Mouse (Mus musculus): ENCODE measurements around the gene Ufd1.
A peak's percentile ranks its signal among the peaks of the same experiment; 100 is the strongest.
"Not testable (repeated sequence)": the region's sequence is repeated elsewhere in the genome, so short reads cannot be mapped to it uniquely, and the experiment has no call there.

The Ufd1 gene

GRCm38 (mm10) chr16:18809001-18809400, 2.6 kb upstream of the Ufd1 start:
- no peak for ATAC-seq (ENCODE audit: low TSS enrichment)

- no peak for ATAC-seq (ENCODE audit: low TSS enrichment)
These were observed 547 bp upstream of the Ufd1 start for GRCm38 (mm10) chr16:18811032-18811431.

DNA sequence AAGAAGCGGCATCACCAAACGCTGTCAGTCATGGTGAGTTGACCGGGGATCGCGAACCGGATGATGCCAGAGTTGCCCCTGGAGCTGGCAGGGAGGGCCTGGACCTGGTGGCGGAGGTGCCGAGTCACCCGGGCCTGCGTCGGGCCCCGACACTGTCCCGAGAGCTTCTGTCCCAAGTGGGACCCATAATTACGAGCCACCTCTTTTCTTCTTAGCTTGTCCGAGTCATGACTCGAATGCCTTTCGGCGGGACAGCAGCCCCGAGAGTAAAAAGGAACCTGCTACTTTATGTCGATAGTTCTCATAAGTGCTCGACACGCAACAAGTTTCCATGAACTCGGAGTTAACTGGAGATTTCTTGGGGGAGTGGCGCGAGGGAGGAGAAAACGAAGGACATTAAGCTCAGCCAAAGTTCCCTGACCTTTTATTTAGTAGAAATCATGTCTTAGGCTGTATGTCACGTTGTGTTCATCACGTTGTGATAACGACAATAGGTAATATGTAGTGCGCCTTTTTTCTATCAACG, 869 bp downstream of the Ufd1 start:
- peak; percentile 18 for ATAC-seq (ENCODE audit: low TSS enrichment)

- ATAC-seq (ENCODE audit: low TSS enrichment) = no peak
These were observed 10.8 kb downstream of the Ufd1 start for GRCm38 (mm10) chr16:18822356-18822755.

GRCm38 (mm10) chr16:18822925-18823324, 11.3 kb downstream of the Ufd1 start:
- ATAC-seq (ENCODE audit: low TSS enrichment) = peak; percentile 95

DNA sequence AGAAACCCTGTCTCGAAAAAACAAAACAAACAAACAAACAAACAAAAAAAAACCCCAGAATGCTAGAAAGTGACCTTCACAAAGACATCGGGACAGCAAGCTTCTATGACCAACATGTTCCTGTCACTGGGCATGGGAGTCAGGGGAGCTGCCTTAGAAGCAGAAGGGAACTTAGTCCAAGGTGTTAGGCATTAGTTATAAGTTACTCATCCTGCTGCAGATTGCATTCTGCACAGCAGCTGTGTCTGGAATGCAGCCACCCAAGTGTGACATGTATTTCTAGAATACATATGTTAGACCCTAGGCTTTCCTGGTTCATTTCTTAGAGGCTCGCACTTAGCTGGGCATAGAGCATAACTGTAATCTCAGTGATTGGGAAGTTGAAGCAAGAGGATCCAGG, 17.1 kb downstream of the Ufd1 start:
- no peak for ATAC-seq (ENCODE audit: low TSS enrichment)

DNA sequence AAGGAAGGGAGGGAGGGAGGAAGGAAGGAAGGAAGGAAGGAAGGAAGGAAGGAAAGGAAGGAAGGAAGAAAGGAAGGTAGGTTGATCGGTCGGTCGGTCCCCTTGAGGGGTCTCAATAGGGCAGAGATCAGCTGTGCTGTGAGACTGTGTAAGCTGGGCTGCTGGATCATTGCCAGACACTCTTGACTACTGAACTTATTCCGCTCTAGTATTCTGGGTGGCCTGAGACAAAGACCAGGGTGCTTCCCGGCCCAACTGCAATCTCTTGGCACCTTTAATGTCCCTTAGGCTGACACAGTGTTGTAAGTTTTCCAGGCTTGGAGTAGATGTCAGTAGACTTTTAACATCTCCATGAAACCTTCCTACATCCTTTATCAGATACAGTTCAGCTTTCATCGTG, 17.5 kb downstream of the Ufd1 start:
- no peak for ATAC-seq (ENCODE audit: low TSS enrichment)

DNA sequence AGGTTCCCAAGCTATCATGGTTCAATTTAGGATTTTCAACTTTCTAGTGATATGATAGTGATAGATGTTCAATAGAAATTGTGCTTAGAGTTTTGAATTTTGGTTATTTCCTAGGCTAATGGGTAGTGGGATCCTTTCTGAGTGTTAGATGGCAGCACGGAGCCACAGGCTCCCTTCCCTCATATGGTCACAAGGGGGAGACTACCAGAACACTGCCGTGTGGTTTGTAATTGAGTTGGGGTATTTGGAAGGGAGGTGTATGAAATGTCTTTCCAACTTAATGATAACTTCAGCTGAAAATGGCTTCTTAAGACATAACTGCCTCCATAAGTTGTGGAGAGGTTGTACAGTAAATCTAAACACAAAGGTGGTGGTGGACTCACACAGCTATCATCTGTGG, 21.9 kb downstream of the Ufd1 start:
- no peak for ATAC-seq (ENCODE audit: low TSS enrichment)

DNA sequence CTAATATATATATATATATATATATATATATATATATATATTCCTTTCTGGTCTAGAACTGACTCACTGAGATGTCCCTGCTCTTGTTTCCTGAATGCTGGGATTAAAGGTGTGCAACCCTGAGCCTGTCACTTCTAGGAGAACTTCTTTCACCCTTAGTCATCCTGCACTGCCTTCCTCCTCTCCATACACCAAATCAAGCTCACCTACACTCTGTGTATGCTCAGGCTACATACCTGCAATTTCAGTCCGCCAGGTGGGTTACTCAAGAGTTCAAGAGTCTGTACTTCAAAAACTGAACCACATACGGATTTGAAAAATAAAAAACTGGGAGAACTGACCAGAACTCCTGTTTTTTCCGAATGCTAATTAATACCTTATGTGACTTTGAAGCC, 24.5 kb downstream of the Ufd1 start:
- ATAC-seq (ENCODE audit: low TSS enrichment) = peak; percentile 27

DNA sequence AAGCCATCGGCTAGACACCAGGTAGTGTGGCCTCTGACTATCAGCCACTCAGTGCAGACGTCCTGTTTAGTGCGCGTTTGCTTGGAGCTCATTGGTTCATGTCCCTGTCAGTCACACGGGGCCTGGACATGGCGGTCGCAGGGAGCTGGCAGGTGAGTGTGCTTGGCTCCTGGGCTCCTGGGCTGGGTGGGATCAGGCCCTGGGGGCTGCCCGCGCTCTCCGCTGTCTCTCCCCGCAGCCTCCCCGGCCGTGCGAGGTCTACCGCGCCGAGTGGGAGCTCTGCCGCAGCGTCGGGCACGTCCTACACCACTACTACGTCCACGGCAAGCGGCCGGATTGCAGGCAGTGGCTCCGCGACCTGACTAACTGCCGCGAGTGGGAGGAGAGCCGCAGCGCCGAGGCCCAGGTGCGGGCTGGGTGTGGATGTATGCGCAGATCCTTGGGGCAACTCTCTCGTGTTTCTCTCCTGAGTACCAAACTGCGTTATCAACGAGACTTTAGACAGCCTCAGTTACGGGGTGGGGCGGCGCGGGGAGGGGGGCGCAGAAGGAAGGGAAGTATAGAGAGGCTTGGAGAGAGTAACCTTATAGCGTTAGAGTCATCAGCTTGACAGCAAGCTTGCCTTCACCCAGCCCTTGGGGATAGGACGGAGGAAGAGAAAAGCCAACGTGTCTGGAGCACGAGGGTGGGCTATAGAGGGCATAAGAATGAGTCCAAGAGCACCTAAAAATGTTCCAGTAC, 25.1 kb downstream of the Ufd1 start, which contains the start of the genes 2510002D24Rik and Gm28539:
Gene 2510002D24Rik, plus strand, starts transcription at position 111 of the 741 bp plus-strand sequence.
Gene Gm28539, plus strand, starts transcription at position 117 of the 741 bp plus-strand sequence.
- peak; percentile 99 for ATAC-seq (ENCODE audit: low TSS enrichment)

GRCm38 (mm10) chr16:18838346-18838745, 26.8 kb downstream of the Ufd1 start:
- ATAC-seq (ENCODE audit: low TSS enrichment) = no peak

DNA sequence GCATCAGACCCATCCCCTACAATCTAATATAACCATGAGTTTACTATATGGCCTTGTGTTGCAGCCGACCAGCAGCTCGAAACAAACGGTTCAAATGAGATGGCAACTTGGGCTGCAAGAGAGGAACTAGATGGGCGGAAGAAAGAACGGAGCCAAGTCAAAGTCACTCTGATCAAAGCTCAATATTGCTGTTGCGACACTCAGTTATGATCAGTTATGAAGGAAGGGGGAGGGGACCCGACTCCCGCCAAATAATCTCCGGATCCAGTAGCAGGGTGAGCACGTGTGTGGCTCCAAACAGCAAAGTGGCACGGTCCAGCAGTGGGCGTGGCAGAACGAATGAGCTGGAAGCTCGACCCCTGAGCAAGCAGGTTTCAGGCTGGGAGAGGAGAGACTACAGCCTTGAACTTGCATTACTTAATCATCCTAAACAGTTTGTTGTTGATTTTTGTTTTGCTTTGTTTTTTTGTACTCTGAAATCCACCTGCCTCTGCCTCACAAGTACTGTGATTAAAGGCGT, 34.8 kb downstream of the Ufd1 start:
- no peak for ATAC-seq (ENCODE audit: low TSS enrichment)

DNA sequence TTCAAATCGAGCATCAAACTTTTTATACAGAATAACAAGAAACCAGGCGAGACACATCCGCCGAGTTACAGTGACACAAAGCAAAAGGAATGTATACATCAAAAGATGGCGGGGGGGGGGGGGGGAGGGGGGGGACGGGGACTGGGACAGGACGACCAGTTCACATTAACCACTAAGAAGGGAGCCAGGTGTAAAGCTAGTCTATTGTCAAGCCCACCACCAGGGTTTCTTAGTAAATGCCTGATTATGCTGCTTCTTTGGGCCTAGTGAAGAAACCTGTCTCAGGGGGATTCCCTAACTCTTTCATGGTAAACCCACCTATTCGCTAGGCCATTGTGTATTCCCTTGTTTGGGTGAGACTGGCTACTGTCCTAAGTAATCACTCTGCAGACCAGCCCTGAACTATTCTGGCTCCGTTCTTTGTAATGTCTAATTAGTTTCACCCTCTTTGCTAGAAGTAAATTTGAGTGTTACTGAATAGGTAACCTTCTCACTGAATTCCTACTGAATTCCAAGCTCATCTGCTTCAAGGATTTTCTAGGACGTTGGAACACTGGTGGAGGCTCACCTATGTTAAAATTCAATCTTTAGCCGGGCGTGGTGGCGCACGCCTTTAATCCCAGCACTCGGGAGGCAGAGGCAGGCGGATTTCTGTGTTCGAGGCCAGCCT, 38.1 kb downstream of the Ufd1 start:
- ATAC-seq (ENCODE audit: low TSS enrichment) = not testable (repeated sequence)

DNA sequence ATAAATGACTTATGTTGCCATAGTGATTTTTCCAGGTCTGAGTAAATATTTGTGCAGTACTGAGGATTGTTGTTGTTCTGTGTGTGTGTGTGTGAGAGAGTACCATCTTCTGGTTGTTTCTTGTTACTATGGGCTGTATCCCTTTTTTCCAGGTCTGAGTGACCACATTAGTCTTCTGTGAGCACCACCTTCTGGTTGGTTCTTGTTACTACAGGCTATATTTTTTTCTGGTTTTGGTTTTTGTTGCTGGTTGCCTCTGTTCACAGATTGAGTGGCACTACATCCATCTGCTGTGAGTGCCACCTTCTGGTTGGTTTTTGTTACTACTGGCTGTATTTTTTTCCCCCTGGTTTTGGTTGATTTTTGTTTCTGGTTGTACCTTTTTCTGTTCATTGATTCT, 47.0 kb downstream of the Ufd1 start:
- peak; percentile 59; the same call in 1 of the 2 replicates for ATAC-seq (ENCODE audit: low TSS enrichment)

DNA sequence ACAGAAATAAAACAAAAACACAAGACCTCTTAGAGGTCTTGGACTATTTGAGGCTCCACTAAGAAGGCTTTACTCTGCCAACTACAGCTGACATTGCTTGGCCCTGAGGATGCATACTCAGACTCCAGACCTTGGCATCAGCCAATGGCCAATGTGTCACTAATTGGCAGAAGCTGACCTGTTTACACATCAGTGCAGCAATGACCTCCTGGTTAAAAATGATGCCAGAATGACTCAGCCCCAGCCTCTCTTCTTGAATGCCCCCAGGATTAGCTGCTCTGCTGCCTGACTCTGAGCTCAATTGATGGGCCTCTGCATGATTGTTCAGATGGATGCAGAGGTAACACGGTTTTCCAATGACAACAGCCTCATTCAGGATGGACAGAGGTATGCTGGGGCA, 48.6 kb downstream of the Ufd1 start:
- ATAC-seq (ENCODE audit: low TSS enrichment) = 0 out of 2 replicates have a peak, but pooled peaks have one; percentile 44

- not testable (repeated sequence) for ATAC-seq (ENCODE audit: low TSS enrichment)
These were observed 58.9 kb downstream of the Ufd1 start for GRCm38 (mm10) chr16:18870495-18870894.

- no peak for ATAC-seq (ENCODE audit: low TSS enrichment)
These were observed 64.5 kb downstream of the Ufd1 start for GRCm38 (mm10) chr16:18876091-18876441.

DNA sequence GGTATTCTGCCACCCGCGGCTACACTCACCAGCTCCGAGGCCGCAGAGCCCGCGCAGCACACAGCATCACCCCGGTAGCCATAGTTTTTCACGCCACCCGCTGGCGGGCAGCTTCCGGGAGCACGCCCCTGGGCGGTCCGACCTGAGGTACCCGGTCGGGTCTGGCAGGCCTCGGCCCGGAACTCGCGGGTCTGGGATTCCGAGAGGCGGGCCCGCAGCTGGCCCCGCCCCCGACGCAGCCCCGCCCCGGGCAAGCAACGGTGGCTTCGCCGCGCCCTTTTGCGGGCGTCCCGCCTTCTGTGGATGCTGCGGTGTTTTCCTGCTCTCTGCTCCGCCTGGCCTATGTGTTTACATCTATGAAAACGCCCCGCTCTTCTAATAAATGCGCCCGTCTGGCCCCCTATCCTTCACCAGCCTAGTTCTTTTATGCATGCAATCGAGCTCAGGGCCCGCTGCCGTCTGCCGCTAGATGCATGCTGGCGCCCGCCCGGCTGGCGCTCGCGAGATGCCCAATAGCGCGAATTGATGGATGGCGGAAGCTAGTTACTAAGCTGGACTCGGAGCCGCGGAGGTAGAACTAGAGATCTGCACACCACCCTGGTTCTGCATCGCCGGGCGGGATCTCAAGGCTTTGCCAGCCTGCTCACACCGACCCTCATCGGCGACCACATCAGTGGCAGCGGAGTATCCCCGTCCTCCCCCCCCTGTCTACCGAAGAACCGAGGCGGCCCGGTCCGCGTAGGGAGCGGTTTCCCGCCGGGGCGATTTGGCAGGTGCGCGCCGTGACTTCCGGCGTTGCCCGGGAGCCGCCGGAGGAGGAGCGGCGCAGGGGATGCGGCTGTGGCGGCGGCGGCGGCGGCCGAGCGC, 65.1 kb downstream of the Ufd1 start, which contains the start of the genes Mrpl40 and Hira:
Gene Mrpl40, minus strand, starts transcription at position 421 of the 867 bp plus-strand sequence.
Gene Hira, plus strand, starts transcription at position 596 of the 867 bp plus-strand sequence.
- ATAC-seq (ENCODE audit: low TSS enrichment) = peak; percentile 75

- ATAC-seq (ENCODE audit: low TSS enrichment) = peak; percentile 28
These were observed 66.0 kb downstream of the Ufd1 start for GRCm38 (mm10) chr16:18877386-18878090.

GRCm38 (mm10) chr16:18878091-18878720, 66.6 kb downstream of the Ufd1 start:
- peak; percentile 4 for ATAC-seq (ENCODE audit: low TSS enrichment)

All from frontal cortex, adult (tissue).